Mouse (Mus musculus): ENCODE data around the gene Tcf25.
"Not testable (repeated sequence)": the region's sequence is repeated elsewhere in the genome, so short reads cannot be mapped to it uniquely, and the experiment has no call there.

The Tcf25 gene

DNA sequence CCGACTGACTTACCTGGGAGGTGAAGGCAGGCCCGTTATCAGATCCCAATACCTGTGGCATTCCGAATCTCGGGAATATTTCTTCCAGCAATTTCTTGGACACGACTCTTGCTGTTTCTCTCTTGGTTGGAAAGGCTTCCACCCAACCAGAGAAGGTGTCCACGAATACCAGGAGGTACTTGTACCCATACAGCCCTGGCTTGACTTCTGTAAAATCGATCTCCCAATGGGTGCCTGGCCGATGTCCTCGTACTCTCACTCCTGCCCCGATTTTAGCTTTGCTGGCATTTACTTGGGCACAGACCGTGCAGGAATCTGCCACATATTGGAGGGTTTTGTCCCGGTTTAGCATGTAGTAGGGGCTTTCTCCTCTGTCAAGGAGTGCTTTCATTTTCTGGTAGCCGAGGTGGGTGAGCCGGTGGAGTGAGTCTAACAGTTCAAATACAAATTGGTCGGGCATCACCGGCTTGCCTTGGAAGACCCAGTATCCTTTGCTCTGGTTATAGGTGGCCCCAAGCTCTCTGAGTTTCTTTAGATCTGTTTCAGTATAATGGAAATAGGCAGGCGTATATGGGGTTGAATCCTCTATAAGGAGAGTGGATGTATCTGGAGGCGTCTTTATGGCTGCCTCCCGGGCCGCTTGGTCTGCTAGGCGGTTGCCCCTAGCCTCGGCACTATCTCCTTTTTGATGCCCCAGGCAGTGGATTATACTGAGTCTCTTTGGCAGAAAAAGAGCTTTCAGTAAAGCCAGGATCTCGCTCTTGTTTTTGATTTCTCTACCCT is 55.6 kb downstream of the Tcf25 start:
- no peak for DNase-seq (ENCODE audit: low read depth, low spot score)

DNA sequence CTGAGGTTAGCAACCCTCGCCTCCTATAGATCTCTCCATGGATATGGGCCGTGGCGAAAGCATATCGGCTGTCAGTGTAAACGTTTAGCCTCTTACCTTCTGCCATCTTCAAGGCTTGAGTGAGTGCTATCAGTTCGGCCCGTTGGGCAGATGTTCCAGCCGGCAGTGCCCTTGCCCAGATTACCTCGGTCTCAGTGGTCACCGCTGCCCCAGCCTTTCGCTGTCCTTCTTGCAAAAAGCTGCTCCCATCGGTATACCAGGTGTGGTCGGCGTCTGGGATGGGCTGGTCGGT is 56.1 kb downstream of the Tcf25 start:
- not testable (repeated sequence) for DNase-seq (ENCODE audit: low read depth, low spot score)

DNA sequence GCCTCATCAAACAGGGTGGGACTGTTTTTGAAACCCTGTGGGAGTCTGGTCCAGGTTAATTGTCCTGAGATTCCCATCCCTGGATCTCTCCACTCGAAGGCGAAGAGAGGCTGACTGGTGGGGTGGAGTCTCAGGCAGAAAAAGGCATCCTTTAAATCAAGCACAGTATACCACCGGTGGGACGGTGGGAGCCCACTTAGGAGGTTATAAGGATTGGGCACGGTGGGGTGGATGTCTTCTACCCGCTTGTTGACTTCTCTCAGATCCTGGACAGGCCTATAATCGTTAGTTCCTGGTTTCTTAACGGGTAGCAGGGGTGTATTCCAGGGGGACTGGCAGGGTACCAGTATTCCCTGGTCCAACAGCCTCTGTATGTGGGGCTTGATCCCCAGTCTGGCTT is 57.4 kb downstream of the Tcf25 start:
- not testable (repeated sequence) for DNase-seq (ENCODE audit: low read depth, low spot score)

DNA sequence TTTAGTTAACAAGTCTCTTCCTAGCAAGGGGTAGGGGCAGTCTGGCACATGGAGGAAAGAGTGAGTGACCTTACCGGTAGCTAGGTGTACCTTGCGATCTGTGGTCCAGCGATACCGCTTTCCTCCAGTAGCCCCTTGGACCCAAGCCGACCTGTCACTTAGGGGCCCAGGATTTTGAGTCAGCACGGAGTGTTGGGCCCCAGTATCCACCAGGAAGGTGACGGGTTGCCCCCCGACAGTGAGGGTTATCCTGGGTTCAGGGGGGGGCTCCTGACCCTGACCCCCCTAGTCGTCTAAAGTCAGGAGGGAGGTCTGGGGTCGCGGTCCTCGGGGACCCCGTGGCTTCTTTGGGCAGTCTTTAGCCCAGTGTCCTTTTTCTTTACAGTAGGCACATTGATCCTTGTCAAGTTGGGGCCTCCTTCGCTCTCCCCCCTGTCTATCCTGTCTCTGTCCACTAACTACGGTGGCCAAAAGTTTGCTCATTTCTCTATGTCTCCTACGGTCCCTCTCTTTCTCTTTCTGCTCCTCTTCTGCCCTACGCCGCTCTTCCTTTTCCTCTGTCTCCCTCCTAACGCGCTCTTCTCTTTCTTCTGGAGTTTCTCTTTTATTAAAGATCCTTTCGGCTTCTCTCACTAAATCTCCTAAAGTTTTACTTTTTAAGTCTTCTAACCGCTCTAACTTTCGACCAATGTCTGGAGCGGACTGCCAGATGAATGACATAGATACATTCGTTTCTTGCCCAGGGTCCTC is 58.2 kb downstream of the Tcf25 start:
- DNase-seq (ENCODE audit: low read depth, low spot score), result no peak

DNA sequence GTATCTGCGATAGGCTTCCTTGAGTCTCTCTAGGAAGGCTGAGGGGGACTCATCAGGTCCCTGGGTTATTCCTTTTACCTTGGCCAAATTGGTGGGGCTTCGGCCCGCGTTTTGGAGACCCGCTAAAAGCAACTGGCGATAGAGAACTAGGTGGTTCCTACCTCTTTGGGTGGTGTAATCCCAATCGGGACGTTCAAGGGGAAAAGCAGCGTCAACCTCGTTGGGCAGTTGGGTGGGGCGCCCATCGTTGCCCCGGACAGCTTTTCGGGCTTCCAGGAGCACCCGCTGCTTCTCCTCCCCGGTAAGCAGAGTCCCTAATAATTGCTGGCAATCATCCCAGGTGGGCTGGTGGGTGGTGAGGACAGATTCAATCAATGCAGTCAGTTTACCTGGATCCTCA is 58.8 kb downstream of the Tcf25 start:
- DNase-seq (ENCODE audit: low read depth, low spot score), result no peak

DNA sequence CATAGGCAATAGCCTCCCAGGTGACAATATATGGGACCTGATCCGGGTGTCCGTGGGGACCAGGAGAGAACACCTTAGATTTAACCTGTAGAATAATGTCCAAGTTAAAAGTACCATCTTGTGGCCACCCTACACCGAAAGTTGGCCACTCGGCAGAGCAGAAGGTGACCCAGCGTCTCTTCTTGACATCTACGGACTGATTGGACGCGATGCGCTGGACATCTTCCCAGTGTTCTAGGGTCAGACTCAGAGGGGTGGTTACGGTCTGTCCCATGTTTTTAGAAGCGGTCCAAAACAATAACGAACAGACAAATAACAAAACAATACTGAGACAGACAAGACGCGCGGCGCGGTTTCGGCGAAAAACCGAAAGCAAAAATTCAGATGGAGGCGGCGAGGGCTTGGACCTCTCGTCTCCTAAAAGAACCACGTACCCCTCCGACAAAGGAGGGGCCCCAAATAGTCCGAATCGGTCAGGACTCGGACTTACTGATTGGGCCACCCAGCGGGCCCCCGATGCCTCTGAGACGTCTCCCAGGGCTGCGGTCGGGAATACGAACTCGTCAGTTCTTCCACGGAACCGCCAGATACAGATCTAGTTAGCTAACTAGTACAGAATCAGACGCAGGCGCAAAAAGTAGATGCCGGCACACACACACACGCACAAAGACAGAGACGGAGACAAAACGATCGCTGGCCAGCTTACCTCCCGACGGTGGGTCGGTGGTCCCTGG is 59.9 kb downstream of the Tcf25 start:
- not testable (repeated sequence) for DNase-seq (ENCODE audit: low read depth, low spot score)

DNA sequence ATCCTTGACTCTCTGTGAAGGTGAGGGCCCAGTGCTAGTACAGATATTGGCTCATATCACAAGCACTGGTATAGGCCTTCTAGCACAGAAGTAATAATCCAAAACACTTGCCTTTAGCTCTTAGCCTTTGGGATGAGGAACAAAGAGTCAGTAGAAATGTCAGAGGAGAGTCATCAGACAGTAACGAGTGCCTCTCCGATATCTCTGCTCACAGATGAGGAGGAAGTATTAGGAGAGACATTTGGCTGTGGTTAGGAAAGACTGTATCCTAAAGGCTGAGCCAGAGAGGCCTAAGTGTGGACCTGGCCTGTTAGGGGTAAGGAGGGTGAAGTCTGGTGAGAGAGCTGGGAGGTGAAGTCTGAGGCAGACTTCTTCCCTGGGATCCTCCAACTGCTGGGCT is 68.2 kb downstream of the Tcf25 start:
- DNase-seq (ENCODE audit: low read depth, low spot score), result no peak

DNA sequence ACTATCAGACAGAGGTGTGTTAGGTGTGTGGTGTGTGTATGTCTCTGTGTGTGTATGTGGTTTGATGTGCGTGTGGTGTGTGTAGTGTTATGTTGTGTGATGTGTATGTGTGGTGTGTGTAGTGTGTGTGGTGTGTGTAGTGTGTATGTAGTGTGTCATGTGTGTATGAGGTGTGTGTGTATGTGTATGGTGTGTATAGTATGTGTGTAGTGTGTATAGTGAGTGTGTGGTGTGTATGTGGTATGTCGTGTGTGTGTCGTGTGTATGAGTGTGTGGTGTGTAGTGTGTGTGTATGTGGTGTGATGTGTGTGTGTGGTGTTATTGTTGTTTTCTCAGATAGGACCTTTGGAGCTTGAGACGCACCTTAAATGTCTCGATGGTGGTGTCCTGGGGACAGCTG is 68.8 kb downstream of the Tcf25 start:
- DNase-seq (ENCODE audit: low read depth, low spot score), result no peak

DNA sequence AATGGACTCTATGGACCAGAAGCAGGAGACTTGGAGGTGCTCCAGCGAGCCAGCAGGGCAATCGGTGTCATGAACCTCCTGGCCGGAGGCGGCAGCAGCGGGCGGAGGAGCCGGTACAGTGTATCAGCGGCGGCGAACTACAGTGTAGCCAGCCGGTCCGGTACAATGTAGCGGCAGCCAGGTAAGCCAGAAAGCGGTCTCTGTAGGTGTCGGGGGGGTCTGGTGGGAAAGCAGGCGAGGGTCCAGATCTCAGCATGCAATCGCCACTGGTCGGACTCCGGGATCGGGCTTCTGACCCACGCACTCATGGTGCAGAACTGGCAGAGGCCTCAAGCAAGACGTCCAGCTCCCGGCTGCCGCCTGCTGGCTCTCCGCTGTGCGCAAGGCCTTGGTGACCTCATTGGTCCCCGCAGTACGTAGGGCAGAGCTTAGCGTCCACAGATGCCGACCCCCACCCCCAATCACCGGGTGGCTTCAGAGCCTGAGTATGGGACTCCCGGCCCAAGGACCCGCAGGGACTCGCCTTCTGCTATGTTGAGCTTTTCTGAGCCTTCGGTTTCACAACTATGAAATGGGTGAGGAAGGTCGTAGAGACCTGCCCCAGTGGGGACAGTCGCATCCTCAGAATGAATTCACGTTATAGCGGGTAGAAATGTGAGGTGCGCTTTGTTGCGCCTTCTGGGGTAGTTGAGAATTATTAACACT is 69.5 kb downstream of the Tcf25 start:
- peak; percentile 91 for DNase-seq (ENCODE audit: low read depth, low spot score)

DNA sequence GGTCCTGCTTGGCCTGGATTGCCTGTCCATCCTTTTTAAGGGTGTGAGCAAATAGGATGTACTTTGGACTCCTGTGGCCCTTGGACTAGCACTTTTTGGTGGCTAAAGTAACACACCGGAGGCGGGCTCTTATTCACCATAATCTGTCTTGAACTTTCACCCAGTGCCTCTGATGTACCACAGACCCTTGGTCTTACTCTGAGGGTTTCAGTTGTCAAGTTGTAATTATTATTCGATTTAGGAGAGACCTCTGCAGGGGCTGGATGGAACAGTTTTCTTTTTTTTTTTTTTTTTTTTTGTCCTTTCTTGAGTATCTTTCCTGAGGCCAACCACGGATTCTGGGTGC is 70.0 kb downstream of the Tcf25 start:
- peak; percentile 8 for DNase-seq (ENCODE audit: low read depth, low spot score)

DNA sequence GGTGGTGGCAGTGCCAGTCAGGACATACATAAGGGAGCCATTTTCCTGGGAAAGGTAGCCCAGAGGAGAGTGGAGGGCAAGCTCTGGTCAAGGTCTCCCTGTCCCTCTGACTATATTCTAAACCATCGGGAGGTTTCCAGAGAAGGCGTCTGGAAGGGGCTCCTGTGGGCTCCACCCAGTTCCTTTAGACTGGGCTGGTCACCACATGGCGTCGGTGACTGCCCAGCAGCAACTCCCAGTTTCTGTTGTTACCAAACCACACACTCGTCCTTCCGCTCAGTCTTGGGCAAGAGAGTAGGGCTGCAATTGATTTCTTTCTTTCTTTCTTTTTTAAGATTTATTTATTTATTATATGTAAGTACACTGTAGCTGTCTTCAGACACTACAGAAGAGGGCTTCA is 70.6 kb downstream of the Tcf25 start:
- DNase-seq (ENCODE audit: low read depth, low spot score), result no peak

DNA sequence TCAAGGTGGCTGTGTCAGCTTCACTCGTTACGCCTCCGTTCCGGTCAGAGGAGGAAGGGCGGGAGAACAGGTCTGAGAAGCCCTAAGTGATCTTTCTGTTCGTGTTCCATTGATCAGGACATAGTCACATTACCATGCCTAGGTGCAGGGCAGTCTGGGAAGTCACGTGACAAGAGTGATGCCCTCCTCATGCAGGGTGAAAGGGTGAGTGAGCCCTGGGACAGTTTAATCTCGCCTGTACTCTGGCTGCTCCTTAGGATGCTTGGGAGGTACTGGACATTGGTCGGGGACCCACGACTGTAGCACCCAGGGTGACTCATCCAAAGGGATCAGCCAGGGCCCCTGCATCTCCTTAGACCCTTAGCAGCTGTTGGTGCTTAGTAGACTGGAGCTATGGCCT is 72.4 kb downstream of the Tcf25 start:
- no peak for DNase-seq (ENCODE audit: low read depth, low spot score)

DNA sequence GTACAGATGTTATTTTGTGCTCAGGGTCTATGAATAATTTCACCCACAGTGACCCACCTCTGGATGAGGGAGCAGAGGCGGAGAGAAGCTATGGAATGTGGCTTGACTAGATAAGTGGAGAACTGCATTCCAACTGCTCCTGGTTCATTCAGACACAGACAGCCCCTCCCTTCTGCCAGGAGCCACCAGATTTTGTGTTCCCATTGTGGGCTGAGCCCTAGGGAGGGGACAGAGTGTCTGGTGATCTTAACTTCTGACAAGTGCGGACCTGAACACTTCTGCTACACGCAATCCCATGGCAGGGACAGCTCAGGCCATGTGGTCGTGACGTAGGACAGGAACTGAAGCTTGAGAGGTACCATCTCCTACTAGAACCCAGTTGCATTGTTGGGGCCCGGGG is 73.2 kb downstream of the Tcf25 start:
- no peak for DNase-seq (ENCODE audit: low read depth, low spot score)

DNA sequence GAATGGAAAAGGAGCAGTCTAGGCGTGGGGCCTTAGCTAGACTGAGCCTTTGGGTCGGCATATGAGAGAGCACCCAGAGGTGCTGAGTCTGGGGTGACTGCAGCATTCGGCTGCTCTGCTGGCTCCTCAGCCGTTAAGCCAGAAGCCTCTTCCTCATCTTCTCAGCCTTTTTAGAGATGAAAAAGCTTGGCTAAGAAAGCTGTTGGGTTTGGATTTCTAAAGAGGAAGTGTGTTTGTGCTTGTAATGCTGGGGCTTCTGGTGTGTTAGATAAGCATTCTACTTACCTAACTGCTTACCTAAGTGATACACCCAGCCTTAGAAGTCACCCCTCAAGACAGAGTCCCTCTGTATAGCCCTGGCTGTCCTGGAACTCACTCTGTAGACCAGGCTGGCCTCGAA is 77.2 kb downstream of the Tcf25 start:
- no peak for DNase-seq (ENCODE audit: low read depth, low spot score)

DNA sequence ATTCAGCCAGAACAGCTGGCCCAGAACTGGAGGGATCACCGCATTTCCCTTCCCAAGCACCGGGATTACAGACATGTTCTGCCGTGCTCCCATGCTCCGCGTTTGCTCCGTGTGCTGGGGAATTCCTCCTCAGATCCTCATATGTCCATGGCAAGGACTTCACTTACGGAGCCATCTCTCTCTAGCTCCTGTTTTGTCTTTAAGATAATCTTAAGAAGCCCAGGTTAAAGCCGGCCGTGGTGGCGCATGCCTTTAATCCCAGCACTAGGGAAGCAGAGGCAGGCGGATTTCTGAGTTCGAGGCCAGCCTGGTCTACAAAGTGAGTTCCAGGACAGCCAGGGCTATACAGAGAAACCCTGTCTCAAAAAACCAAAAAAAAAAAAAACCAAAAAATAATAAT is 78.2 kb downstream of the Tcf25 start:
- DNase-seq (ENCODE audit: low read depth, low spot score), result not testable (repeated sequence)

DNA sequence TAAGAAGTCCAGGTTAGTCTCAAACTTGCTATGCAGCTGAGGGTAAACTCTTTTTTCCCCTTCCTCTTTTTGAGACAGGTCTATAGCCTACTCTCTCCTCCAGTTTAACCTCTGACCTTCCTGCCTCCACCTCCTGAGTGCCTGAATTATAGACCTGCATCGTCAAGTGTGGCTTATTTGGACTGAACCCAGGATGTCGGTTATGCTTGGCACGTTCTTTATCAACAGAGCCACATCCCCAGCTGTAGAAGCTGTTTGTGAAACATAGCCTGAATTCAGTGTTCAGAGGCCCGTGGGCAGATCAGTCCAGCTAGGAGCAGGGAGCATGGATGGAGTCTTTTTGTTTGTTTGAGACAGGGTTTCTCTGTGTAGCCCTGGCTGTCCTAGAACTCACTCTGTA is 78.6 kb downstream of the Tcf25 start:
- DNase-seq (ENCODE audit: low read depth, low spot score), result no peak

DNA sequence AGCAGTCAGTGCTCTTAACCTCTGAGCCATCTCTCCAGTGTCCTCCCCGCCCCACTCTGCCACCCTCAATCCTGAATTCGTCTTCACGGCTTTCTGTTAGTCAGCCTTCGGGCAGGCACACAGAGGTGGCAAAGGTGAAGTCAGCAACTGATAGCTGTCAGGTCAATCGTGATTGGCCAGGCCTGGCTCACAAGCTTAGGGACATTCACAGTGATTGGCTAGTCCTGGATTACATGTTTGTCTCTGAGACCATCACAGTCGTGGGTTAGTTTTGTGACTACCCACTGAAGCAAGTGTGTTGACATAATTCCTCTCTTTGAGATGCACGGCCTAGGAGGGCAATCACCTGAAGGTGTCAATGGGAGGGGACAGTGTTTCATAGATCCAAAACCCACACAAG is 79.7 kb downstream of the Tcf25 start:
- no peak for DNase-seq (ENCODE audit: low read depth, low spot score)
